Mouse (Mus musculus) forebrain, embryonic 10.5 days (tissue): ENCODE results near the gene Fhl2. TPM values are rescaled to one million over a fixed set of nuclear protein-coding genes. Genes with fewer than 3 reads are reported as not detected.

Experiments
- polyA plus RNA-seq: library from polyadenylated mRNA; unstranded; fragments of >200 nt; fragmentation: Nextera tagmentation; extraction: Ambion mirVana; gene quantifications from 2 replicates; pipeline ENCODE4 v1.2.1, GENCODE M21; 2016

The Fhl2 gene
- polyA plus RNA-seq, 1 experiment from 2014 or later: 4.7 TPM

Other genes starting within 250 kb of the Fhl2 start
- gene Gpr45, start 244.1 kb downstream of the Fhl2 start, polyA plus RNA-seq: 12.6 and 13.5 TPM in 2 replicates
- gene Tgfbrap1, start 98.3 kb downstream of the Fhl2 start, polyA plus RNA-seq: 13.2 and 13.6 TPM in 2 replicates
- 40.5 and 44.1 TPM in 2 replicates for gene AI597479, start 98.3 kb downstream of the Fhl2 start, polyA plus RNA-seq
- gene Nck2, start 247.6 kb upstream of the Fhl2 start, polyA plus RNA-seq: 35.3 and 36.8 TPM in 2 replicates